Mouse (Mus musculus) midbrain, embryonic 16.5 days (tissue): ENCODE data around the gene Pkp3. TPM values are rescaled to one million over a fixed set of nuclear protein-coding genes. Genes with fewer than 3 reads are reported as not detected.

Source experiments
- ATAC-seq: fragments of 200-750 bp; cut with Nextera tagmentation; 2 replicates; pipeline ENCODE4 v1.8.0; 2017; ENCODE audit warnings: moderate TSS enrichment
- H3K27ac ChIP-seq: fragments of 300-500 bp; sonication (generic); 2 replicates; pipeline ENCODE4 v1.5.1; 2014; ENCODE audit warnings: mild to moderate bottlenecking, low read length, mixed read lengths
- H3K27me3 ChIP-seq: fragments of 300-500 bp; sonication (generic); 2 replicates; pipeline ENCODE4 v1.6.1; 2014; ENCODE audit warnings: low read depth, low read length, mixed read lengths; ENCODE audit not compliant: control insufficient read depth, insufficient read depth
- H3K36me3 ChIP-seq: fragments of 300-500 bp; sonication (generic); 2 replicates; pipeline ENCODE4 v1.6.1; 2014; ENCODE audit warnings: mild to moderate bottlenecking, low read length, moderate library complexity, mixed read lengths; ENCODE audit not compliant: control insufficient read depth, insufficient read depth
- H3K4me1 ChIP-seq: fragments of 300-500 bp; sonication (generic); 2 replicates; pipeline ENCODE4 v1.6.1; 2014; ENCODE audit warnings: mild to moderate bottlenecking, low read length, mixed read lengths; ENCODE audit not compliant: control insufficient read depth, insufficient read depth
- H3K4me2 ChIP-seq: fragments of 300-500 bp; sonication (generic); 2 replicates; pipeline ENCODE4 v1.6.1; 2014; ENCODE audit warnings: mild to moderate bottlenecking, low read length, mixed read lengths
- H3K4me3 ChIP-seq: fragments of 300-500 bp; sonication (generic); 2 replicates; pipeline ENCODE4 v1.5.1; 2014; ENCODE audit warnings: low read depth, mild to moderate bottlenecking, low read length, moderate library complexity, mixed read lengths
- H3K9ac ChIP-seq: fragments of 300-500 bp; sonication (generic); 2 replicates; pipeline ENCODE4 v1.6.1; 2014; ENCODE audit warnings: low read depth, low read length, mixed read lengths
- H3K9me3 ChIP-seq: fragments of 300-500 bp; sonication (generic); replicated peaks from 2 replicates; pipeline ENCODE4 v1.6.1; 2014; ENCODE audit warnings: mild to moderate bottlenecking, low read length, mixed read lengths; ENCODE audit not compliant: control insufficient read depth, poor library complexity, severe bottlenecking
- WGBS: fragments of 180-500 bp; shearing (Covaris S2); extraction: QIAGEN DNeasy Blood & Tissue Kit; methylation state at CpG from one replicate; pipeline ENCODE4 v1.1.7; 2014; 5-methylcytosine and 5-hydroxymethylcytosine counted together
- polyA plus RNA-seq: library from polyadenylated mRNA; unstranded; fragments of >200 nt; fragmentation: Nextera tagmentation; extraction: Ambion mirVana; gene quantifications from 2 replicates; pipeline ENCODE4 v1.2.1, GENCODE M21; 2015

Pkp3 gene
- polyA plus RNA-seq, 1 experiment from 2014 or later = 0.06 TPM

DNA sequence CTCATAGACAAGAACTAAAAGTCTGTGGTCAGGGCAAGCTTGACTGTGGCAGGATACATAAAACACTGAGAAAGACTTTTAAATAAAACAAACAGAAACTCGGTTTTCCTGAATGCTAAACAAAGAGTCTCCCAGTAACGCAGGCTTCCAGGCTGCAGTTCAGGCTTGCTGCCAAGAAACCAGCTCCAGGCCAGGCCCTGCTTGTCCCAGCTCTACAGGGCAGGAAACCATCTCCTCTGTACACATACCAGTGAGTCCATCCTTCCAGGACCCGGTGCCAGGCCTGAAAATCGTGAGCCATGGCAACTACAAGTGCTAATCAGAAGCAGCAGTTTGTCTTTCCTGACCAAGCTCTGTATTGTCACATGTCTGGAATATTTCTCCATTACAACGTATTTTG lies 36.4 kb upstream of the Pkp3 start:
- ATAC-seq = no peak
- Histone ChIP-seq H3K9ac (no peak overlapping the region), H3K27ac (peak overlapping the region; percentile 53)

DNA sequence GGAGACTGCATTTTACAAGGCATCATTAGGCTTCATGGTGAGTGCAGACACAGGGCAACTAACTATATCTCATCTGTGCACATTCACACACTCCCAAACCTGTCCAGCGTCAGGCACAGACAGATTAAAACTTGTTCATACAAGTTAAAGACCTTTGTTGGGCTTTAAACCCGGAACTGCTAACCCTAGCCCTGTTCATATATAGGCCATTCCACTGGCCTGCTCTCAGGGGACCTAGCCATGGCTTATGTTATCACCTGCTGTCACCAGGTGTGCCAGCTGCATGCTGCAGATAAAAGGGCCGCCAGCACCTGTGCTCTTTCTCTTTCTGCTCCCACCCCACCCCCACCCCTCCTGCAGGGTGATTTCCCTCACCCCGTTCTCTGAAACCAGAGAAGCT lies 35.5 kb upstream of the Pkp3 start:
- no peaks in the 10 kb centered on the region for H3K36me3 ChIP-seq
- no peak overlapping the region for H3K27ac ChIP-seq
- WGBS = 51% methylated on average over 4 of the region's 4 CpGs
- no peaks in the 10 kb centered on the region for H3K27me3 ChIP-seq
- no peaks in the 10 kb centered on the region for H3K4me1 ChIP-seq
- no peaks in the 10 kb centered on the region for H3K9me3 ChIP-seq
- no peak overlapping the region for H3K4me2 ChIP-seq
- no peak overlapping the region for H3K4me3 ChIP-seq
- H3K9ac ChIP-seq = no peak overlapping the region
- no peak for ATAC-seq

More for the DNA sequence above, 36.4 kb upstream of the Pkp3 start:
- H3K4me2 ChIP-seq = no peak overlapping the region
- no peak overlapping the region for H3K4me3 ChIP-seq
- no peaks in the 10 kb centered on the region for H3K36me3 ChIP-seq
- WGBS = 31% methylated on average over 5 of the region's 5 CpGs
- H3K4me1 ChIP-seq = no peaks in the 10 kb centered on the region
- no peaks in the 10 kb centered on the region for H3K27me3 ChIP-seq
- H3K9me3 ChIP-seq = no peaks in the 10 kb centered on the region

DNA sequence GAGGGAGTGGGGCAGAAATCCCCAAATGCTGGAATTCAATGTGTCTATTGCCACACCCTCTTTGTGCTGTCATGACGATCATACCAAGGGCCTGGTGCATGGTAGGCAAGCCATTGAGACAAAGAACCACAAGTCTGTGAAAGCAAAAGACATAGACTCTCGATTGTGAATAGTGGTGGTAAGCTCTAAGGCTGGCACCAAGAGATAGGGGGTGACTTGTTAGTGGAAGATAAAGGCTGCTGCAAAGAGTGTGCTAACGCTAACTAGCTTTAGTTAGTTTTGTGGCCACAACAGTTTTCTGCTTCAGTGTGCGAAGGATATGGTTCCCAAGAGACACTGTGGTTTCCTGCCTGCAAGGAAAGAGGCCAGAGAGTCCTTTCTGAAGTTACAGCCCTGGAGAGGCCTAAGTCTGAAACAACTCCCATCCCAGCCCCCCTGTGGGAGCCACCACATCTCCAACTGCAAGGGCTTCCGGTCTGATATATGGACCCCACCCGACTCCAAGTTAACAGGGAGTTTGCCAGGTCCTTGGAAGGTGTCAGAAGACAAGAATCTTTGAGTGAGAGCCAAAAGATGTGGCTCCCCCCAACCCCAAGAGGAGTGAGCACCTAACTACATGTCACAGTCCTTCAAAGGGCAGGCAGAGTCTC lies 31.0 kb upstream of the Pkp3 start:
- WGBS = 73% methylated on average over 6 of the region's 6 CpGs
- H3K4me2 ChIP-seq = peak overlapping the region; percentile 61
- no peak overlapping the region for H3K9ac ChIP-seq
- no peaks in the 10 kb centered on the region for H3K27me3 ChIP-seq
- no peak for ATAC-seq
- H3K4me1 ChIP-seq = peaks cover 5% of the 10 kb centered on the region
- H3K4me3 ChIP-seq = 0 out of 2 replicates have a peak overlapping the region, but pooled peaks have one; percentile 30
- no peaks in the 10 kb centered on the region for H3K9me3 ChIP-seq
- H3K36me3 ChIP-seq = no peaks in the 10 kb centered on the region
- H3K27ac ChIP-seq = peak overlapping the region; percentile 61

DNA sequence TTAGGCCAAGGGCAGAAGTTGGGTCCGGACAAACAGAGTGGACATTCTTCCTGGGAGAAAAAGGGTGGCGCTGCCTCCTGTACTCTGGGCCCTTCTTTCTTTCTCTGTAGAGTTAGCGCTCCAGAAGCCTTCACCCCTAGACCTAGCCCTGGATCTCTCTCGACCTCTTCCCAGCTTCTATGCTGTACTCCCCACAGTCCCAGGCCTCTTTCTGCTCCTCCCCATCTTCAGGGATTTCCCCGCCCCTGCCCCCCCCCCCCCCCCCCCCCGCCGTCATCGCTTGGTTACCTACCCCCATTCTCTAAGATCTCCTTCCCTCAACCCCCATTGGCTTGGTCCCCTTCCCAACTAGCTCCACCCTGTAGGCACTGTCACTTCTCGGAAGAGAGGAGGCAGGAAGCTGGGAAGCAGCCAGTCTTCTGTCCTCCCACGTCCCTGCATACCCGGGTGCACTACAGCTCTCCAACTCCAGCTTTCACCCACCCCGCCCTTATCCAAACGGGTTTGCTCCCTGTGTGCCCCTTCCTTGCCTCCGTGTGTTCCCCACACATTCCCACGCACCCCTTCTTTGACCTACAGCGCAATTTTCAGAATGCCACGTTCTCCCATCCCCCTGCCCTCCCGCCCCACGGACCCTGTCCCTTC lies 30.3 kb upstream of the Pkp3 start:
- WGBS = 6% methylated on average over 15 of the region's 19 CpGs
- Histone ChIP-seq H3K4me3 (peak overlapping the region; percentile 30), H3K4me2 (peak overlapping the region; percentile 61), H3K9ac (peak overlapping the region; percentile 47), H3K27ac (peak overlapping the region; percentile 73), H3K9me3 (no peaks in the 10 kb centered on the region), H3K27me3 (no peaks in the 10 kb centered on the region), H3K4me1 (peaks cover 5% of the 10 kb centered on the region), H3K36me3 (no peaks in the 10 kb centered on the region)
- ATAC-seq = peak; percentile 87

DNA sequence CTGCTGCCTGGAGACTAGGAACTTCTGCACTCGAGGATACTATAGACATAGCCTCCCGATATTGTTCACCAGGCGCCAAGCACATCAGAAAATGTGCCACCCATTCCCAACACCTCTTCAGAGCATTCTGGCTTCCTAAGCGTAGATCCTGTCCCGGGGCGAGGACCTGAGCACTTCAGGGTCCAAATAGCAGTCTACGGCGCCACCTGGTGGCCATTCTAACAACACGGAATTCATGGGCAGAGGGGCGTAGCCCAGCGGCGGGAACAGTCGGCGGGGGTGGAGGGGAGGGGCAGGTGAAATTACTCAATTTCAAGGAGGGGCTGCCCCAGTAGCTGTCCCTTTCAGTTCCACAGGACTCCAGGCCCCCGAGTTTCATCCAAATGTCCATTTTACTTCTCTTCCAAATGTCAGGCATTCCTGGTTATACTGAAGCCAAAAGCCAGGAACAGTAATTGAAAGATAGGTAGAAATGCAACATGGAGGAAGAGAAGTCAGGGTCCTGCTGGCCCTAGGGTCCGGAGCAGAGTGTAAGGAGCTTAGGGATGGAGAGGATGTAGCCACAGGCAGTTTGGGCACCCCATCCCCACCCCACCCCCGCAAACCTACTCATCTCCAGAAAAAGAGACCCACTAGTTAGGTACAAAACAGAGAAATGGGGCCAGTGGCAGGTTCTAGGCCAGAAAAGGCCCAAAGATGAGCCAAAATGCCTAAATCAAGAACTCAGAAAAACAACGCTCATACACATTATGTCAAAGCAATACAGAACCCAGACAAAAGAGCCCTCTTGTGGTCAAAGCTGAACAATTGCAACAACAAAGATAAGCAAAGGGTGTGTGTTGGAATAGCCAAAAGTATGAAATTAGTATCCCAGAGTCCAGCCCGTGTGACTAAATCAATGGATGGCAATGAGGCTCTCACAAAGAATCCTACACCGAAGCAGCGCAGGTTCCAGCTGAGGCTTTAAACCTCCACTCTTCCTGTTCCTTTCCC lies 29.5 kb upstream of the Pkp3 start:
- Histone ChIP-seq H3K9me3 (no peaks in the 10 kb centered on the region), H3K9ac (peak overlapping the region; percentile 47), H3K27me3 (no peaks in the 10 kb centered on the region), H3K27ac (peak overlapping the region; percentile 73), H3K4me2 (peak overlapping the region; percentile 61), H3K4me1 (peaks cover 5% of the 10 kb centered on the region), H3K36me3 (no peaks in the 10 kb centered on the region), H3K4me3 (peak overlapping the region; percentile 30)
- peak; percentile 95 for ATAC-seq
- WGBS = 10% methylated on average over 21 of the region's 21 CpGs

DNA sequence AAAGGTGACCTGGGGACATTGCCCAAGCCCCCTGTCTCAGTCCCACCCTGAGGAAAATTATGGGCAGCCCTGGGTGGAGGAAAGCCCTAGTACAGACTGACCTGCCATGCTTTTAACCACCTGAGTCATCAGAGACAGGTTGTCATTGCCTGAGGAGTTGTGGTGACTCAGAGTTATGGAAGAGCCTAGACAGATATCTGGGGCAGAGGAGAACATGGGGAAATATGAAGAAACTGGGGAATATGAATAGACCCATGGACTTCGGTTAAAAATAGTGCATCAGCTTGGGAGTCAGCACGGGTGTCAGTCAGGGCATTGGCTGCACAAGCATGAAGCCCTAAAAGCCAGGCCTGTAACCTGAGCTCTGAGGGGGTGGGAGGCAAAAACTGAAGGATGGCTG lies 28.7 kb upstream of the Pkp3 start:
- no peak for ATAC-seq
- Histone ChIP-seq H3K27ac (no peak overlapping the region), H3K4me3 (no peak overlapping the region)

DNA sequence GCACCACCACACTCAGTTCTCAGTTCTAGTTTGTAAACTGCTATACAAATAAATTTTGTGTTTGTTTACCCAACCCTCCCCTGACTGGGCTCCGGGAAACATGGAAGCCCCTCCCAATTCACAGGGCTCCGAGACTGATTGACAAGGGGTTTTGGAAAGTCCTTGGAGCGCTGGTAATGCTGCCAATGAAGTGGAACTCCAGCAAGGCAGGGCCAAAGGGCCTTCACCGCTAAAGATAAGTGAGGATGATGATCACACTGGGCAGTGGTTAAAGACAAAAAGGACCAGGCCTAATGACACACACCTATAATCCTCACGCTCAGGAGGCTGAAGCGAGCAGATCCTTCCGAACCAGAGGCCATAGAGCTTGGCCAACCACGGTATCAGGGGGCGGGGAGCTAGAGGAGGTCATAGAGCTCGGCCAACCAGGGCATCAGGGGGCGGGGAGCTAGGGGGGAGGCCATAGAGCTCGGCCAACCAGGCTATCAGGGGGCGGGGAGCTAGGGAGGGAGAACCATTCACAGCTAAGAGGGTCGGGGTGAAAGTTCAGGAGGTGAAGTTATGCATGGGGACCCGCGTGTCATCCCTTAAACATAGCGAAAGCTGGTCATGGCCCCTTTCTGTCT lies 26.8 kb upstream of the Pkp3 start:
- Histone ChIP-seq H3K4me2 (no peak overlapping the region), H3K27ac (no peak overlapping the region), H3K4me1 (peaks cover 5% of the 10 kb centered on the region), H3K4me3 (no peak overlapping the region), H3K36me3 (no peaks in the 10 kb centered on the region), H3K9ac (no peak overlapping the region), H3K27me3 (no peaks in the 10 kb centered on the region), H3K9me3 (no peaks in the 10 kb centered on the region)
- WGBS = 68% methylated on average over 17 of the region's 17 CpGs
- no peak for ATAC-seq

More for the DNA sequence above, 28.7 kb upstream of the Pkp3 start:
- H3K4me2 ChIP-seq = no peak overlapping the region
- H3K36me3 ChIP-seq = no peaks in the 10 kb centered on the region
- H3K9ac ChIP-seq = no peak overlapping the region
- H3K9me3 ChIP-seq = no peaks in the 10 kb centered on the region
- peaks cover 5% of the 10 kb centered on the region for H3K4me1 ChIP-seq
- no peaks in the 10 kb centered on the region for H3K27me3 ChIP-seq
- 91% methylated on average over 2 of the region's 2 CpGs for WGBS

DNA sequence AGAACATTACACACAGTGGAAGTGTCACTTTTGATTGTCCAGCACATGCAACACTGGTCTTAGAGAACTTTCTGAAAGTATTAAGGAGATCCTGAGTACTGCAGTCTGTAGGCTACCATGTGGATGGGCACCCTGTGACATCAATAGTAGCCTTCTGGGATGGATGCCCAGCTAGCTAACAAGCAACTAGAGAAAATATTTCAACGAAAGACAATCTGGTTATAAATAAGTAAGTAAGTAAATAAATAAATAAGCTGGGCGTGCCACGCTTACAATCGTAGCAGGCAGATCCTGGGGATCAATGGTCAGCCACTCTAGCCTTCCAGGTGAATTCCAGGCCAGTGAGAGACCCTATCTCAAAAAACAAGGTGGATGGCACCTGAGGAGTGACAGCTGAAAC lies 26.0 kb upstream of the Pkp3 start:
- Histone ChIP-seq H3K4me1 (peaks cover 5% of the 10 kb centered on the region), H3K9ac (no peak overlapping the region), H3K27me3 (no peaks in the 10 kb centered on the region), H3K36me3 (no peaks in the 10 kb centered on the region), H3K9me3 (no peaks in the 10 kb centered on the region), H3K27ac (no peak overlapping the region), H3K4me2 (no peak overlapping the region), H3K4me3 (no peak overlapping the region)
- WGBS = 91% methylated on average over 4 of the region's 4 CpGs
- ATAC-seq = no peak
